Mouse (Mus musculus): Measurements from ENCODE around the gene Krtap14.

The Krtap14 gene

GRCm38 (mm10) chr16:88826095-88826652 lies at the start of gene Krtap14:
Krtap14 (minus strand) TSS chr16:88826145.
- in situ Hi-C loops (cut with MboI; ENCODE audit: low sequenced_read_pairs), result no loop called here

GRCm38 (mm10) chr16:88874169-88874568 lies 48.2 kb upstream of the Krtap14 start, which contains the start of gene Krtap19-2:
Krtap19-2 (minus strand) TSS chr16:88874269.
- in situ Hi-C loops (cut with MboI; ENCODE audit: low sequenced_read_pairs), result no loop called here

- in situ Hi-C loops (cut with MboI; ENCODE audit: low sequenced_read_pairs), result no loop called here
Measured at GRCm38 (mm10) chr16:88869311-88869710, 43.4 kb upstream of the Krtap14 start, which contains the start of gene Krtap19-1. Krtap19-1 (minus strand) TSS chr16:88869411.

GRCm38 (mm10) chr16:88864887-88865407 lies 39.0 kb upstream of the Krtap14 start:
- in situ Hi-C loops (cut with MboI; ENCODE audit: low sequenced_read_pairs), result no loop called here

- in situ Hi-C loops (cut with MboI; ENCODE audit: low sequenced_read_pairs), result no loop called here
Measured at GRCm38 (mm10) chr16:88851450-88851849, 25.5 kb upstream of the Krtap14 start.

- in situ Hi-C loops (cut with MboI; ENCODE audit: low sequenced_read_pairs), result no loop called here
Measured at GRCm38 (mm10) chr16:88848558-88848957, 22.6 kb upstream of the Krtap14 start.

GRCm38 (mm10) chr16:88847363-88847762 lies 21.4 kb upstream of the Krtap14 start:
- in situ Hi-C loops (cut with MboI; ENCODE audit: low sequenced_read_pairs), result no loop called here

- in situ Hi-C loops (cut with MboI; ENCODE audit: low sequenced_read_pairs), result no loop called here
Measured at GRCm38 (mm10) chr16:88826978-88827377, 1.0 kb upstream of the Krtap14 start.

GRCm38 (mm10) chr16:88823736-88824135 lies 2.2 kb downstream of the Krtap14 start:
- in situ Hi-C loops (cut with MboI; ENCODE audit: low sequenced_read_pairs), result no loop called here

GRCm38 (mm10) chr16:88820066-88820465 lies 5.9 kb downstream of the Krtap14 start, which contains the start of gene Krtap15:
Krtap15 (plus strand) TSS chr16:88820215.
- in situ Hi-C loops (cut with MboI; ENCODE audit: low sequenced_read_pairs), result no loop called here

- in situ Hi-C loops (cut with MboI; ENCODE audit: low sequenced_read_pairs), result no loop called here
Measured at GRCm38 (mm10) chr16:88811827-88812226, 14.1 kb downstream of the Krtap14 start, which contains the start of gene Gm20741. Gm20741 (minus strand) TSS chr16:88812220.

- in situ Hi-C loops (cut with MboI; ENCODE audit: low sequenced_read_pairs), result no loop called here
Measured at GRCm38 (mm10) chr16:88786786-88787185, 39.2 kb downstream of the Krtap14 start.

GRCm38 (mm10) chr16:88777596-88777995 lies 48.3 kb downstream of the Krtap14 start, which contains the start of gene Gm5965:
Gm5965 (plus strand) TSS chr16:88777896.
- in situ Hi-C loops (cut with MboI; ENCODE audit: low sequenced_read_pairs), result no loop called here

GRCm38 (mm10) chr16:88774106-88774505 lies 51.8 kb downstream of the Krtap14 start, which contains the start of gene 2310057N15Rik:
2310057N15Rik (minus strand) TSS chr16:88774206.
- in situ Hi-C loops (cut with MboI; ENCODE audit: low sequenced_read_pairs), result no loop called here
